Mouse (Mus musculus): ENCODE data around the gene Src. TPM values are rescaled to one million over a fixed set of nuclear protein-coding genes. Genes with fewer than 3 reads are reported as not detected.

Src gene
- polyA plus RNA-seq, 1 experiment from 2014 or later: 30.1 TPM

DNA sequence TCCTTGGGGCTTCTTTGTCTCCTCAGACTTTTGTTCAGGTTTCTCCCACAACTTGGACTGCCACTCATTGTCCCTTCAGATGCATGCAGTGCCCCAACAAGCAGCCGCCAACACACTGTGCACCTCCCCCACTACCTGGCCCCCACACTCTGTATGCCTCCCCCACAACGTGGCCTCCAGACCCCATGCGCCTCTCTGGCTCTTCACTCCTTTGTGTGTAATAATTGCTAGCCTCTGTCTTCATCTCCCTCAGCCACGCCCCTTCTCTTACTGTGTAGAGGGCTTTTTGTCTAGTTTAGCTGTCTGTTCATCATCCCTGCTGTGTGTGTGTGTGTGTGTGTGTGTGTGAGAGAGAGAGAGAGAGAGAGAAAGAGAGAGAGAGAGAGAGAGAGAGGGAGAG is 80.3 kb downstream of the Src start:
- Histone ChIP-seq H3K9ac (no peak overlapping the region), H3K4me2 (replicated peaks) (no peak overlapping the region), H3K27ac (peak overlapping the region; percentile 20), H3K9me3 (ENCODE audit: control insufficient read depth, low read length) (no peaks in the 10 kb centered on the region), H3K4me1 (replicated peaks; ENCODE audit: control insufficient read depth, insufficient read depth, low read length) (no peaks in the 10 kb centered on the region; the same call in 1 of the 2 replicates), H3K4me3 (replicated peaks; ENCODE audit: low read length) (no peak overlapping the region), H3K27me3 (ENCODE audit: control insufficient read depth, insufficient read depth, low read length) (no peaks in the 10 kb centered on the region), H3K36me3 (replicated peaks; ENCODE audit: control insufficient read depth, insufficient read depth) (no peaks in the 10 kb centered on the region)
- 3% methylated on average over 4 of the region's 4 CpGs for WGBS
- no peak for DNase-seq (ENCODE audit: low spot score)
- ATAC-seq (ENCODE audit: low FRiP score): peak; percentile 48; the same call in 1 of the 2 replicates

DNA sequence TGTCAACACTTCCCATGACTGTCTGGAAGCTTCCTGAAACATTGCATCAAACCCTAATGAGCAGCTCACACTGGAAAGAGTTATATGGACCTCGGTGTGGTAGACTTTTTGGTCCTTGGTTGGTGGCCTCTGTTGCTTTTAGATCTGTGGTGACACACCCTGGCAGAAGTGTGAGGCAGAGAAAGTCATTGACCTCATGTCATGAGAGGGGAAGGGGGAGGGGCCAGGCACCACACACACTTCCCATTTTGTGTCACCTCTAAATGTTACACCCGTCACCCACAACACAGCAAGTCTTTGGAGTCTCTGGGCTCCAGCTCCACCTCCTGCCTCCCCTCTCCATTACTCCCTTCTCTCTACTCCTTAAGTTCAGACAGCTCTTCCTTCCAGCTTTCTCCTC is 82.1 kb downstream of the Src start:
- no peak overlapping the region for H3K27ac ChIP-seq
- WGBS: 85% methylated on average over 2 of the region's 2 CpGs
- no peak overlapping the region for H3K4me3 ChIP-seq (replicated peaks; ENCODE audit: low read length)
- no peak for DNase-seq (ENCODE audit: low spot score)
- H3K36me3 ChIP-seq (replicated peaks; ENCODE audit: control insufficient read depth, insufficient read depth): no peaks in the 10 kb centered on the region
- H3K9ac ChIP-seq: no peak overlapping the region
- no peak for ATAC-seq (ENCODE audit: low FRiP score)
- H3K4me2 ChIP-seq (replicated peaks): no peak overlapping the region
- H3K4me1 ChIP-seq (replicated peaks; ENCODE audit: control insufficient read depth, insufficient read depth, low read length): no peaks in the 10 kb centered on the region; the same call in 1 of the 2 replicates
- no peaks in the 10 kb centered on the region for H3K9me3 ChIP-seq (ENCODE audit: control insufficient read depth, low read length)
- H3K27me3 ChIP-seq (ENCODE audit: control insufficient read depth, insufficient read depth, low read length): no peaks in the 10 kb centered on the region

DNA sequence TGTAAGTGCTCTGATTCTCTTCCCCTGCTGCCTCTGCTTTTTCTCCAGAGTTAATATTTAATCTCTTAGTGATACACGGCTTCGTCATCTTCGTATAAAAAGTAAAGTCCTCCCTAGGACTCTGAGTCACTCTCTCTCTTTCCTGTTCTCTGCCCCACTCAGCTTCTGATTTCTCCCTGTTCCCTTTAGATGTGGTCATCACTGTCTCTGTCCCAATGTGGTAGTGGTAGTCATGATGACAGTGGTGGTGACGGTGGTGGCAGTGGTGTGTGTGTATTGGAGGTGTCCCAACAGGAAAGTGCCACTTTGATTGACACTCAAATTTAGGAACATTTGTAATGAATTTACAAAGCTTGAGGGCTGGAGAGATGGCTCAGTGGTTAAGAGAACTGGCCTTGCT is 83.1 kb downstream of the Src start:
- DNase-seq (ENCODE audit: low spot score) (no peak), ATAC-seq (ENCODE audit: low FRiP score) (no peak)
- no peaks in the 10 kb centered on the region for H3K9me3 ChIP-seq (ENCODE audit: control insufficient read depth, low read length)
- H3K27ac ChIP-seq: no peak overlapping the region
- no peak overlapping the region for H3K9ac ChIP-seq
- H3K4me2 ChIP-seq (replicated peaks): no peak overlapping the region
- H3K36me3 ChIP-seq (replicated peaks; ENCODE audit: control insufficient read depth, insufficient read depth): no peaks in the 10 kb centered on the region
- 93% methylated on average over 4 of the region's 4 CpGs for WGBS
- no peaks in the 10 kb centered on the region for H3K27me3 ChIP-seq (ENCODE audit: control insufficient read depth, insufficient read depth, low read length)
- no peaks in the 10 kb centered on the region; the same call in 1 of the 2 replicates for H3K4me1 ChIP-seq (replicated peaks; ENCODE audit: control insufficient read depth, insufficient read depth, low read length)
- no peak overlapping the region for H3K4me3 ChIP-seq (replicated peaks; ENCODE audit: low read length)

DNA sequence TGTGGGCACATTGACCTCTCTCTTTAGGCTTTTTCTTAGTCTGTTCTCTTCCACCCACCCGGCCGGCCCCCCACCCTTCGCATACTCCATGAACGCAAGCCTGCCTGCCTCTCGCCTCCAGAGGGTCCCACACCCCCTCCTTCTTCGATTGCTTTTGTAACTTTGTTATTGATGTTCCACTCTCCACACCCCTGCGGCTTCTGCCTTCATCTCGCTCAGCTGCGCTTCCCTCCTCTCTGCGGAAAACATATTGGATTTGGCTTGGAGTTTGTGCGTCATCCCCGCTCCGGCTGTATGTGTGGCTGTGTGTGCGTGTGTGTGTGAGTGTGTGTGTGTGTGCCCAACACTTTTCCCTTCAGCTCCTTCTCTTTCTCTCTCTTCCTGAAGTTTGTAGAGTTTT is 88.5 kb downstream of the Src start:
- H3K9ac ChIP-seq: no peak overlapping the region
- H3K27me3 ChIP-seq (ENCODE audit: control insufficient read depth, insufficient read depth, low read length): no peaks in the 10 kb centered on the region

DNA sequence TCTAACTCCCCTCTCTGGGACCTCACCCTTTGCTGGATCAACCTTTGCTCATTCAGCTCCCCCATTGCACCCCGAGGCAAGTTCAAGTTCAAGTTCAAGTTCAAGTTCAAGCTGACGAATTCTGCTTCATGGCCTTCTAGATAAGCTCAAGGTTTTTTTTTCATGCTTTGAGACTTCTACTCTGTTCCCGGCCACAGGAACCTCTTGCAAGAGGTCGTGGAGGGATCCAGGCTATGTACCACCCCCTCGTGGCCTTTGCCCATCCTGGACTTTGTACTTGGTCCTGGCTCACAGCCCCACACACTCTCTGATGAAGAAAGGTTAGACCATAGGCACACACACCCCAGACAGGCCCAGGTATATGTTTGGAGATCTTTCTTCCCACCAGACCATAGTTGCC is 90.9 kb downstream of the Src start:
- no peak overlapping the region for H3K9ac ChIP-seq
- no peaks in the 10 kb centered on the region for H3K27me3 ChIP-seq (ENCODE audit: control insufficient read depth, insufficient read depth, low read length)
- H3K4me1 ChIP-seq (replicated peaks; ENCODE audit: control insufficient read depth, insufficient read depth, low read length): peaks cover 29% of the 10 kb centered on the region; the same call in 1 of the 2 replicates
- H3K9me3 ChIP-seq (ENCODE audit: control insufficient read depth, low read length): no peaks in the 10 kb centered on the region
- no peak overlapping the region for H3K4me3 ChIP-seq (replicated peaks; ENCODE audit: low read length)
- no peak overlapping the region for H3K27ac ChIP-seq
- DNase-seq (ENCODE audit: low spot score) (no peak), ATAC-seq (ENCODE audit: low FRiP score) (no peak)
- H3K4me2 ChIP-seq (replicated peaks): no peak overlapping the region
- WGBS: 91% methylated on average over 5 of the region's 5 CpGs
- no peaks in the 10 kb centered on the region for H3K36me3 ChIP-seq (replicated peaks; ENCODE audit: control insufficient read depth, insufficient read depth)

More for the DNA sequence above, 88.5 kb downstream of the Src start:
- Histone ChIP-seq H3K36me3 (replicated peaks; ENCODE audit: control insufficient read depth, insufficient read depth) (no peaks in the 10 kb centered on the region), H3K27ac (0 out of 2 replicates have a peak overlapping the region, but pooled peaks have one; percentile 54), H3K4me1 (replicated peaks; ENCODE audit: control insufficient read depth, insufficient read depth, low read length) (0 out of 2 replicates have a peak, but pooled peaks cover 21% of the 10 kb centered on the region), H3K4me3 (replicated peaks; ENCODE audit: low read length) (no peak overlapping the region), H3K4me2 (replicated peaks) (0 out of 2 replicates have a peak overlapping the region, but pooled peaks have one; percentile 5), H3K9me3 (ENCODE audit: control insufficient read depth, low read length) (no peaks in the 10 kb centered on the region)
- DNase-seq (ENCODE audit: low spot score) (peak; percentile 61), ATAC-seq (ENCODE audit: low FRiP score) (peak; percentile 63; the same call in 1 of the 2 replicates)
- WGBS: 10% methylated on average over 14 of the region's 14 CpGs

DNA sequence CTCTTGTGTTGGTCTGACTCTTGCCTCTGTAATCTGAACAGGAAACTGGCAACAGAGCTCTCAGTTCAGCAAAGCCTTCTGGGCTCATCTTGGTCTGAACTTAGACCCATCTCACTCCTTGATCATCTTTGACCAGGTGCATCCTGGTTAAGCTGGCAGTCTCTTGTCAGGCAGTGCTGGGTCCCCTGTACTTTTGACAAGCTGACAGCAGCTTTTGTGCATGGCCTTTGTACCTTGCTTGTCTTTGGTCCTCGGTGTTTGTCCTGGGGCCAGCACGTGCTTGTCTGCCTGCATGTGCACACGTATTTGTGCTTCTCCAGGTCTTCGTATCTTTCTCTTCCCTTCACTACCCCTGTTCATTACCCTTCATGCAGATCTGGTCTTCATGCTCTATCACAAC is 91.8 kb downstream of the Src start:
- ATAC-seq (ENCODE audit: low FRiP score) (no peak), DNase-seq (ENCODE audit: low spot score) (no peak)
- WGBS: 77% methylated on average over 4 of the region's 4 CpGs
- H3K4me1 ChIP-seq (replicated peaks; ENCODE audit: control insufficient read depth, insufficient read depth, low read length): peaks cover 37% of the 10 kb centered on the region; the same call in 1 of the 2 replicates
- H3K9ac ChIP-seq: no peak overlapping the region
- H3K27ac ChIP-seq: no peak overlapping the region
- no peak overlapping the region for H3K4me2 ChIP-seq (replicated peaks)
- H3K27me3 ChIP-seq (ENCODE audit: control insufficient read depth, insufficient read depth, low read length): no peaks in the 10 kb centered on the region
- no peaks in the 10 kb centered on the region for H3K9me3 ChIP-seq (ENCODE audit: control insufficient read depth, low read length)
- H3K4me3 ChIP-seq (replicated peaks; ENCODE audit: low read length): no peak overlapping the region
- H3K36me3 ChIP-seq (replicated peaks; ENCODE audit: control insufficient read depth, insufficient read depth): no peaks in the 10 kb centered on the region

DNA sequence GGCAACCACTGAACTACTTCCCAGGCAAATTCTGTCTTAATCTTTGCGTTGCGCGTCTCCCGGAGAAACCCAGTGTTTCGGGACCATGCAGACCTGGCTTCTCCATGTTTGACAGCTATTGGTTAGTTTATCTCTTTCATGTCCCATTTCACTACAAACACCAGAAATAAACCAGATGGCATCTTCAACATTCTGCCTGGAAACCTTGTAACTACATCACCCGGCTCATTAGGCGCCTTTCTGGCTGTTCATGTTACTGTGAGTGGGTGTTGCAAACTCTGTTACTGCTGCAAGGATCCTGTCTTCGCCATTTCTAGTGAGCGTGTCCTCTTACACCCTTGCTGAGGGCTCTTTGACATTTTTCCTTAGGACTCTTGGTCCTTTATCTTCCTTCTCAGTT is 94.6 kb downstream of the Src start:
- 80% methylated on average over 9 of the region's 9 CpGs for WGBS
- H3K9ac ChIP-seq: no peak overlapping the region
- H3K4me1 ChIP-seq (replicated peaks; ENCODE audit: control insufficient read depth, insufficient read depth, low read length): peaks cover 31% of the 10 kb centered on the region
- H3K4me3 ChIP-seq (replicated peaks; ENCODE audit: low read length): no peak overlapping the region
- no peak for DNase-seq (ENCODE audit: low spot score)
- no peaks in the 10 kb centered on the region for H3K36me3 ChIP-seq (replicated peaks; ENCODE audit: control insufficient read depth, insufficient read depth)
- ATAC-seq (ENCODE audit: low FRiP score): no peak
- H3K4me2 ChIP-seq (replicated peaks): no peak overlapping the region
- H3K9me3 ChIP-seq (ENCODE audit: control insufficient read depth, low read length): no peaks in the 10 kb centered on the region
- no peak overlapping the region for H3K27ac ChIP-seq
- H3K27me3 ChIP-seq (ENCODE audit: control insufficient read depth, insufficient read depth, low read length): no peaks in the 10 kb centered on the region

DNA sequence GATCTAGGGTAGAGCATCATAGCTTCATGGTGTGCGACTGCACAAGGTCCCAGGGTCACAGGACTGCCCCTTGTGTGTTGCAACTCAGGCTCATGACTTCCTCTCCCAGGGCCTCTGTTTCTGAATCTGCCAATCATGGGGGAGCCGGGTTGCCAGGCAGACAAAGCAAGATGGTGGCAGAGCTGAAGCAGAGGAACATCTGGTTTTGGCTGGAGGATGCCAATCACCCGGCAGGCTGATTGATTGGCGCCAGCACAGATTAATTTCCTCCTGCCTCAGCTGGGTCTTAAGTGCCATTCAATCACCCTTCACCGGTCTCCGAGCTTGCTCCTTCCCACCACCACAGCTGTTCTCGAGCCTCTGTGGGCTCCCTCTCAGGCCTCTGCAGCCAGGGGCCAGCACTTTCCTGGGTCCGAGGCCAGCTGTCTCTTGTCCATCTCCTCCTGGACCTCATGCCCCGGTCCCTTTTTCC is 95.5 kb downstream of the Src start:
- ATAC-seq (ENCODE audit: low FRiP score) (no peak), DNase-seq (ENCODE audit: low spot score) (no peak)
- no peak overlapping the region for H3K9ac ChIP-seq
- peaks cover 40% of the 10 kb centered on the region for H3K4me1 ChIP-seq (replicated peaks; ENCODE audit: control insufficient read depth, insufficient read depth, low read length)
- no peaks in the 10 kb centered on the region for H3K36me3 ChIP-seq (replicated peaks; ENCODE audit: control insufficient read depth, insufficient read depth)
- H3K27ac ChIP-seq: 0 out of 2 replicates have a peak overlapping the region, but pooled peaks have one; percentile 11
- no peaks in the 10 kb centered on the region for H3K27me3 ChIP-seq (ENCODE audit: control insufficient read depth, insufficient read depth, low read length)
- H3K4me2 ChIP-seq (replicated peaks): no peak overlapping the region
- H3K4me3 ChIP-seq (replicated peaks; ENCODE audit: low read length): no peak overlapping the region
- no peaks in the 10 kb centered on the region for H3K9me3 ChIP-seq (ENCODE audit: control insufficient read depth, low read length)
- 27% methylated on average over 9 of the region's 9 CpGs for WGBS

DNA sequence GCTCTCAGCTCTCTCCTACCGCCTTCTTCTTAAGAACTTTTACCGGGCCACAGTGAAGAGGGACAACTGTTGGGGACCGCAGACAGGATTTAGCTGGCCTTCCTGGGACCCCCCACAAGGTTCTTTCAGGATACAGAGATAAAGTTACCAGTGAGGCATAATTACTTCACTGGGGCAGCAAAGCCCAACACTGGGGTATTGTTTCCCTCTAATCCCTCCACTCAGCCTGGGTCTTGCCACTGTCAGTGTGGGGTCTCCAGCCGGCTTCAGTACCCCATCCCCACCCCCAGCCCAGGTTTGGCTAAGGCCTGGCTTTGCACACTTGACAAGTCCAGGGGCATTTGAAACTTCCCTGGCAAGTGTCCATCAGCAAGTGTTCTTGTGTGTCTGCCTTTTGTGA is 96.1 kb downstream of the Src start:
- no peaks in the 10 kb centered on the region for H3K9me3 ChIP-seq (ENCODE audit: control insufficient read depth, low read length)
- H3K4me2 ChIP-seq (replicated peaks): no peak overlapping the region
- ATAC-seq (ENCODE audit: low FRiP score) (no peak), DNase-seq (ENCODE audit: low spot score) (no peak)
- 10% methylated on average over 4 of the region's 4 CpGs for WGBS
- 0 out of 2 replicates have a peak overlapping the region, but pooled peaks have one; percentile 11 for H3K27ac ChIP-seq
- peaks cover 44% of the 10 kb centered on the region for H3K4me1 ChIP-seq (replicated peaks; ENCODE audit: control insufficient read depth, insufficient read depth, low read length)
- no peaks in the 10 kb centered on the region for H3K36me3 ChIP-seq (replicated peaks; ENCODE audit: control insufficient read depth, insufficient read depth)
- H3K4me3 ChIP-seq (replicated peaks; ENCODE audit: low read length): no peak overlapping the region
- no peaks in the 10 kb centered on the region for H3K27me3 ChIP-seq (ENCODE audit: control insufficient read depth, insufficient read depth, low read length)
- H3K9ac ChIP-seq: no peak overlapping the region

DNA sequence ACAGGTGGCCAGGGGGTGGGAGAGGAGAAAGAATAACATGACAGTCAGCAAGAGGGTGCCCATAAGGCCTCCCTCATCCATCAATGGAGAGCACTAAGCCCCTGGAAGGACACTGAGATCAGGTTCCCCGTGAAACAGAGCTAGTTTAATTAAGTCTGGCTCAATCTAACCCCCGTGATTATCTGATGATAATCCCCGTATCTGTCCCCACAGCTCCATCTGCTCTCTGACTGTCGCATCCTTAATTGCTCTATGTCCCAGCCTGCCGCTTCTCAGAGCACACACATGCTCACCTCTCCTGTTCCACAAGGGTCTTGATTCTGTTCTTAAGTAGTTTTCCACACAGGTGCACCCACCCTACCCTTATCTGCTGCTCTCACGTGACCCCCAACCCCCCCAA is 99.3 kb downstream of the Src start:
- Histone ChIP-seq H3K4me3 (replicated peaks; ENCODE audit: low read length) (no peak overlapping the region), H3K4me2 (replicated peaks) (no peak overlapping the region), H3K27ac (no peak overlapping the region), H3K9ac (no peak overlapping the region), H3K27me3 (ENCODE audit: control insufficient read depth, insufficient read depth, low read length) (no peaks in the 10 kb centered on the region), H3K9me3 (ENCODE audit: control insufficient read depth, low read length) (no peaks in the 10 kb centered on the region), H3K36me3 (replicated peaks; ENCODE audit: control insufficient read depth, insufficient read depth) (no peaks in the 10 kb centered on the region), H3K4me1 (replicated peaks; ENCODE audit: control insufficient read depth, insufficient read depth, low read length) (peaks cover 50% of the 10 kb centered on the region)
- 36% methylated on average over 6 of the region's 6 CpGs for WGBS
- no peak for ATAC-seq (ENCODE audit: low FRiP score)
- no peak for DNase-seq (ENCODE audit: low spot score)

Measured in hindbrain, embryonic 14.5 days (tissue).